Mouse (Mus musculus) ZHBTc4 (cell line): ENCODE measurements around the gene Arhgef28.

ENCODE experiments used
- DNase-seq: peaks from one replicate; pipeline ENCODE4 v3.0.0-alpha.2; 2011; ENCODE audit warnings: low read depth, low spot score

Gene Arhgef28

GRCm38 (mm10) chr13:97973915-97974314, 232.3 kb downstream of the Arhgef28 start:
- no peak for DNase-seq

DNA sequence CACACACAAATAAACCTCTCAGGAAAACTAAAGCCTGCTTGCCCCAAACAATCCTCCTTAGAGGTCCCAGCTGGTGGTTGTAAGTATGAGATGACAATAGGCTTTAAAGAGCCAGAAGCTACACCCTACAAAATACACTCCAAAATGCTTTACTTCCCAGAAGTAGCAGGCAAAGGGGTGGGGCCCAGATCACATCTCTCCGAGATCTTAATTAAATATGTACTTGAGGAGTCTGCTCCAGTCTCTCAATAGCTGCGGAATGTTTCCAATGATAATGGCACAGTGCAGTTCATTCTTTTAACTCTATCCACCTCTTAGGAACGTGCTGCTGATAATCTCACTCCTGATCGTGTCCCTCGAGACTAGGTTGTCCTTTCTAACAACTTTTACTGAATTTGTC, 240.2 kb downstream of the Arhgef28 start:
- no peak for DNase-seq

DNA sequence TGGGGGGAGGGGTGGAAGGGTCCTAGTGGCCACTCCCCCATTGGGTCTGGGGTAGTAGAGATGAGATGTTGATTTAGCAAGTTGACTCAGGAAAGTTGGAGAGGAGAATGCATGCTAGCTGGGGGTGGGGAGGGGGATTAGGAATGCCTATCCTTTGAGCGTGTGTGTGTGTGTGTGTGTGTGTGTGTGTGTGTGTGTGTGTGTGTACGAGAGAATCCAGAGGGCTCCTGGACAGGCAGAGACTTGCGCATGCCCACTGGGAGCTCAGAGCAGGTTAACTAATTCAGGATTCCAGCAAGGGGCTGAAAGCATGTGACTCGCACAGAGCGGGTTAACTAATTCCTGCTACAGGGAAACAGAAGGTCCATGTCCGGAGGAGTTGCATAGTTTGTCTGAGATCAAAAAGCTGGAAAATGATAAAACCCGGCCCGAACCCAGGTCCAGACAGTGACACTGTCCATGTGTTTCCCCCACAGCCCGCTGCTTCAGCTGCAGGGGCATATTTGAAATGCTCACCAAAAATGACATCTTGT, 241.3 kb downstream of the Arhgef28 start:
- no peak for DNase-seq

DNA sequence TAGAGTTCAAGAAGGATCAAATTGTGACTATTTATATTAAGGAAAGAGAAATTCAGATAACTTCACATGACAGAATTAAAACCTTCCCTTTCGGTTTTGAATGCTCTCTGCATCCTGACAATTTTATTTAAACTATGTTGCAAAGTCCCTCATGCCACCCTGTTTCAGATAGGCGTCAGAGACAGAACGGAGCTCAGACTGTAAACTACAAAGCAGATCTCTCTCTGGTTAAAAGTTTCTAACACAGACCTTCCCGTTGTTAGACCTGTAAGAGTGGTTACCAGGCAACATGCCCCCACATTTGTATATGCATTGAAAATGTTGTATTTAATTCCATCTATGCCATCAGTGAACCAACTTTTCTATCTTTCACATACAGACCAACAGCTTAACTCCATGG, 246.1 kb downstream of the Arhgef28 start:
- DNase-seq = no peak

DNA sequence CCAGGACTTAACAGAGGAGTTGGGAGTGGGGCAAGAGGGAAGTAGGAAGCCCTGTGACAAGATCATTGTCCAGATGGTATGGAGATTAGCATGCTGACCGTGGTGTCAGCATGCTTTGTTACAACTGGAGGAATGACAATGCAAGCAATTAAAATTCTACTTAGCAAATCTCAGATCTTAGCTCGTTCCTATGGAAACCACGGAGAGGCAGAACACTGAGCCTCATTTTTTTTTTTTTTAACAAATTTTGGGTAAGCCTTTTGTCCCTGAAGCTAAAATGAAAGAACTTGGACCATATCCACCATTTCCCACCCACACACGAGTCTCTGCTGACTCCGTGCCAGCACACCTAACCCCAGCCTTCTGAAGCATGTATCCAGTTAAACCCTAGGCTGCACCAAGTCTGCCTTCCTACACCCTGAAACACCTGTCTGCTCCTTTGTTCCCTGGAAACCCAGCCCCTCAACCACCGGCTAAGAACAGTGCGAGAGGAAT, 246.8 kb downstream of the Arhgef28 start:
- DNase-seq = peak; percentile 57

- no peak for DNase-seq
Measured at GRCm38 (mm10) chr13:97955759-97956158, 250.5 kb downstream of the Arhgef28 start.

- DNase-seq = no peak
Measured at GRCm38 (mm10) chr13:97954956-97955496, 251.2 kb downstream of the Arhgef28 start.

DNA sequence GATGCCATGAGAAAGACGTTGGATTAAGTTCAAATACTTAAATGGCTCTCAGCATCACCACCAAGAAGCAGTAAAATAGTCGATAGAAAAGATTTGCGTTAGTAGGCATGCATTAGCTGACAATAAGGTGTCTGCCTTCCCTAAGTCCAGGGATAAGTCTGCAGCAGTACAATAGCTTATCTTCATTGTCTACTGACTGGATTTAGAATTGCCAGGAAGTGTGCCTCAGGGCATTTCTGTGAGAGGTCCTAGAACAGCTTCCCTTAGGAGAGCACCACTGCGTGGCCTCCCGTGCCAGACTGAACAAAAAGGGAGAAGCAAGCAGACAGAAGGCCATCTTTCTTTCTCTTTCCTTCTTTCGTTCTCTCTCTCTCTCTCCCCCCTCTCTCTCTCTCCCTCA, 252.2 kb downstream of the Arhgef28 start:
- peak; percentile 68 for DNase-seq

GRCm38 (mm10) chr13:97953526-97953925, 252.7 kb downstream of the Arhgef28 start:
- peak; percentile 71 for DNase-seq

- DNase-seq = no peak
Measured at GRCm38 (mm10) chr13:97948856-97949255, 257.4 kb downstream of the Arhgef28 start.

DNA sequence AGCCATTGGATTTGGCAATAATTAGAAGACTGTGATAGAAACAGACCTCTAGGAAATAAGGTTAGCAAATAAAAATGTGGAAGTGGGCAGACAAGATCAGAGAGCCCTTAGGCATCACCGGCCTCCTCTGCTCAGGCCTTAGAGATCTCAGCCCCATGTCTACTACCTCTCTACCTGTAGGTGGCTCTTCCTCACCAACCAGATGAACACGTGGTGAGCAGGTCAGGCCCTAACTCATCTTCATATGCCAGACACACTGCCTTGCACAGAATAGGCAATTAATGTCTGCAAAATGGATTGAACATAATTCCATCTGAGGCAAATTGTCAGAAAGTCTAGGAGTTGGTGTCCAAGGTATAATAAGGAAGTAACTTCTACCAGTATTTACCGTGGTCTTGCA, 258.6 kb downstream of the Arhgef28 start:
- no peak for DNase-seq

DNA sequence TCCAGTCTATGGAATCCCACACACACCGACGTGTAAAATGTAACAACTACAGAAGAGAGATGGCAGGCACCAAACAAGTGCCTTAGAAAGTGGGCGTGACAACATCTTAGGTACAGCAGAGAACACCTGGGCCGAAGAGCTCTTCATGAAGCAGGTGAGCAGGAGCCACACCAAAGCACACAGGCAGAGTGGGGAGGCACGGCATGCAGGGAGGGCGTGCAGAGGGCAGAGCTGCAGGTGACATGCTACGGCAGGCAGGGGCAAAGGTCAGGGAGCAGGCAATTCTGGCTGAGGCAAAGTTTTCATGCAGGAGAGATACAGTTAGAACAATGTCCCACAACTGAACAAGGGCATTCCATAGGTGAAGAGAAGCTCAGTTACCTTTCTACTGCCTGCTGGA, 259.8 kb downstream of the Arhgef28 start:
- DNase-seq = no peak

DNA sequence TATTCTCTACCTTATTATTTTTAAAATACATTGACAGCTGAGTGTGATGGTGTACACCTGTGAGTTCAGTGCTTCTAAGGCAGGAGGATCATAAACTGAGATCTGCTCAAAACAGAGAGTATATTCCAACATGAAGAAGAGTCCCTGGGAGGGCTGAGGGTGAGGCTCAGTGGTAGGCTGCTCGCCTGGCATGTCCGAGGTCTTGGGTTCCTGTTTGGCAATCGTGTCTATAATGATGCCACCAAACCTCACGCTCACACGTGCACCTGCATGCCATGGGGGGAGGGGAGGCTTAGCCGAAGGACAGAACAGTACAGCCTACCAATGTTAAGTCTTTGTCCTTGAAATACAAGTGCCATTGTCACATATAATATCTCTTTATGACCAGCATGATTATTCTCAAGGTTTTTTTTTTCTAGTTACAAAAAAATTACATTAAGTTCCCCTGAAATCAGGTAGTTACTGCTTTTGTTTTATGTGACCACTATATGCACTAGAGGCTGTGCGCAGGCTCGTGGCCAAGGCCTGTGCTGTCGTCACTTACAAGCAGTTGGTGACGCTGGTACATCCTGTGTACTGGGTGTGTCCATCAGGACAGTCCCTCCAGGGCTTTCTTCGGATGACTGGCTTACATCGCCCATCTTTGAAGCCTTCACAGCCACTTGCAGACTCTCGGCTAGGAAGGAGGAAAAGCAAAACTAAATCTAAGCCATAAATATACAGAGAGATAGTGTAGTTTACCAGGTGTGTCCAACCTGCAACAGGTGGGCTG, 264.1 kb downstream of the Arhgef28 start:
- no peak for DNase-seq

DNA sequence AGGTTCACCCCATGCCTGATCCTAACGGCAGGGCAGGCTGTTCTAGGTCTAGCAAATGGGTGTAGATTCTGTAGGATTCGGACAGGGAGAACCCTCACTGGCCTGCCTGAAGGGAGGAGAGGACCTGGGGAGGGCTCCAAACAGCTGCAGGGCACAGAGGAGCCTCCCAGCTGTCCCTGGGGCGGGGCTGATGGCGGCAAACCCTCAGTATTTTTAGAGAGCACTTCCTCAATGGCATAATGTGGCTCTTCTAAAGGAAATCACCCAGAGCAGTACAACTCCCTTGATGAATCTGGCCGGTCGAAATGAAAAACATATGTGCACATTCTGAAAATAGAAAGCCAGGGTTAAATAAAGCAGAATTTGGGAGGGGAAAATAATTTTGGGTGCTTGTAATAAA, 265.1 kb downstream of the Arhgef28 start:
- no peak for DNase-seq

DNA sequence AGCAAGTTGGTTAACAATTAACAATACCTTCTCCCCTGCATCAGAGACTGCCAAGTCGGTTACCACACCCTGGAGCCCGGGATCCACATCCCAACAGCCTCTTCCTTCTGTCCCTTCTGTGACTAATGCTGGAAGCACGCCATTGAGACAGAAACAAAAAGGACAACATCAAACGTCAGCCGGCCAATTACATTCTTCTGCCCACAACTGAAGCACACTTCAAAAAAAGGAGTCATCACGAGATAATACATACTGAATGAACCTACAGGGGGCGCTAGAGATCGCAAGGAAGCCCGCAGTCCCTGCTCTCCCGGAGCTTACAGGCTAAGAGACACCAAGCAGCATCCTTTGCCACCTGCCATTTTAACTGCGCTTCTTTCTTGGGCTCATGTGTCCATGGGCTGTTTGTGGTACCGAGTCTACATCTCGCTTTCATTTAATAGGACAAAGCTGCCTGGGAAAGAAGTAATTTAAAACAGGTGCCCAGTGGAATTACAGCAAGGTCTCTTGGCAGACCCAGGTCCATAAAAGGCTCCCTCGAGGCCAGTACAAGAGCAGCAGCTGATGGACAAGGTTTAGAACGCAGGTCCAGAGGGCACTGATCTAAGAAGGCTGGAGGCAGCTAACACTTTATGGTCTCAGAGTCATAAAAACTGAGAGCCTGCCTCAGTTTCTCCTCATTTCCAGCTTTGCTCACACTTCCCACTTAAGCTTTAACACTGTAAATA, 266.6 kb downstream of the Arhgef28 start:
- DNase-seq = peak; percentile 92

GRCm38 (mm10) chr13:97938596-97939297, 267.5 kb downstream of the Arhgef28 start:
- peak; percentile 93 for DNase-seq

DNA sequence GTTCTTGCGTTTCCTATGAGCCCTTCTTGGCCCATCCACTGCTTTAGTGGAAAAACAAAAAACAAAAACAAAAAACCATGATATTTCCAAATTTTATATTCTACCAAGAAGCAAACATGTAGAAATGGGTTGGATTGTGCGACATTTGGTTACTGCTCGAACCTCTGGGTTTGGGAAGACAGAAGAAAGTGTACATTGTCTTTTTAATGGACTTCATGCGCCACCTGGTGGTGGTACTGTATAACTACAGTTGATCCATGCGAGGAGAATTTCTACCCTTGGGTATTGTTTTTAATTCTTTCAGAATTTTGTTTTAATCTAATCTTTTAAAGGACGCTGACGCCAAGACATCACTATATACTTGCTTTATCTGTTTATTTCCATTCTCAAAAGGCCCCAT, 268.3 kb downstream of the Arhgef28 start:
- peak; percentile 71 for DNase-seq

- no peak for DNase-seq
Measured at GRCm38 (mm10) chr13:97928135-97928497, 278.1 kb downstream of the Arhgef28 start.

GRCm38 (mm10) chr13:97927376-97928134, 278.7 kb downstream of the Arhgef28 start:
- no peak for DNase-seq

- DNase-seq = no peak
Measured at GRCm38 (mm10) chr13:97926371-97926770, 279.9 kb downstream of the Arhgef28 start.

DNA sequence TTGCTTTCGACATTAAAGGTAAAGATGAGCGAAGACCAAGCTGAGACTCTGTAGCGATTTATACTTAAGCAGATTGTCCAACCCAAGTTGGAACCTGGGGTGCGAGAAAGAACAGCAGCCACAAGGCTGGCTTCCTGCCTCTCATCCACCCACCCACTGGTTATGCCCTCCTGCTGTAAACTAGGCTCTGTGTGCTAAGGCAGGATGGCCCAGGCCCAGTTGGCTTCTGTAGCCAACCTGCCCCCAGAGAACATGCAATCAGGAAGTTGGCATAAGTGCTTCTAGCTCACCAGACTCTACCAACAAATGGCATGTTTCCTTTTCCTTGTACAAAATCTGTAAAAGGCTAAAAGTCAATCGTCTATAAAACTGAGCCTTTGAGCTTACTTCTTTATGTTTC, 283.2 kb downstream of the Arhgef28 start:
- no peak for DNase-seq
